Mouse (Mus musculus) megakaryocyte progenitor cell, adult 5-6 weeks (primary cell): ENCODE data around the gene Csgalnact2. TPM values are rescaled to one million over a fixed set of nuclear protein-coding genes. Genes with fewer than 3 reads are reported as not detected.
A peak's percentile ranks its signal among the peaks of the same experiment; 100 is the strongest.

Source experiments
- ATAC-seq: replicated peaks from 2 replicates; pipeline ENCODE4 v1.8.0; 2016; ENCODE audit warnings: mild to moderate bottlenecking, moderate TSS enrichment, inconsistent platforms; ENCODE audit not compliant: poor library complexity
- total RNA-seq, 2 experiments: library from RNA; stranded (forward) in 1 of 2; stranded (reverse) in 1 of 2; fragments of 157-497, 149-512 nt in 1 of 2; fragments of 200-1000 nt in 1 of 2; gene quantifications; 2 replicates each; pipeline versions ENCODE4 v1.2.3 to v1.2.4; 2015 to 2017

Csgalnact2 gene
- total RNA-seq, 2 experiments from 2014 or later, result 173 to 226 TPM

- peak; percentile 56 for ATAC-seq
These were observed 1.8 kb downstream of the Csgalnact2 start for GRCm38 (mm10) chr6:118137148-118137547.

DNA sequence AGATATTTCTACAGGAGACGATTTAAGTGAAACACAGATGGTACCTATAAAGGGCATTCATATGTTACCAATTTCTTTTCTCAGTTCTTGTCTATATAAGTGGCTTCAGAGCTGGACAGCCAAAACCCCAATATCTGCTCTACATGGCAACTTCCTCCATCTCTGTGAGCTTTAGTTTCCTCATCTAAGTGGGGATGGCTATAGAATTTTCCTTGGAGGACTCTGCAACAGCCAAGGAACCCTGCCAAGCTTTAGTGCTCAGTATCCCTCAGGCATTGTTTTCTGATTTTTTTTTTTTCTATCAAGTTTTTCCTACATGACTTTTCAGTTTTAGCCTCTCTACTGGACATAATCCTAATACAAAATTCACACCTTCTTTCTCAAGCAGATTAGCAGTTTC lies 4.5 kb downstream of the Csgalnact2 start:
- ATAC-seq, result no peak

DNA sequence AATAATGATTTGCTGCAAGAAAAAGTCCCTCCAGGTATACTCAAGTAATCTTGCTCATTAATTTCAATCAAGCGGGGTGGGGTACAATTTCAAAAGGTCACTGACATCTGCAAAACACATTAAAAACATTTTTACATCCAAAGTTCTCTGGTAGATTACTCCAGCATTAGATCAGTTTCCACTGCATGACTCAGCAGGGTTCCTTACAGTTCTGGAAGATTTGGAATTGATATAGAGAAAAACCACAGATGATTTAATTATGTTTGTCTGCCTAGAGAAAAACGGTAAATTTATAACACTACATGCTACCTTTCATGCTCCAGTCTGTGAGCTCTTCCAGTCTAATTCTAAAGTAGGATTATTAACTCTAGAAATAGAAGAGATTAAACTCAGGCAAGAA lies 8.9 kb downstream of the Csgalnact2 start:
- ATAC-seq, result no peak

DNA sequence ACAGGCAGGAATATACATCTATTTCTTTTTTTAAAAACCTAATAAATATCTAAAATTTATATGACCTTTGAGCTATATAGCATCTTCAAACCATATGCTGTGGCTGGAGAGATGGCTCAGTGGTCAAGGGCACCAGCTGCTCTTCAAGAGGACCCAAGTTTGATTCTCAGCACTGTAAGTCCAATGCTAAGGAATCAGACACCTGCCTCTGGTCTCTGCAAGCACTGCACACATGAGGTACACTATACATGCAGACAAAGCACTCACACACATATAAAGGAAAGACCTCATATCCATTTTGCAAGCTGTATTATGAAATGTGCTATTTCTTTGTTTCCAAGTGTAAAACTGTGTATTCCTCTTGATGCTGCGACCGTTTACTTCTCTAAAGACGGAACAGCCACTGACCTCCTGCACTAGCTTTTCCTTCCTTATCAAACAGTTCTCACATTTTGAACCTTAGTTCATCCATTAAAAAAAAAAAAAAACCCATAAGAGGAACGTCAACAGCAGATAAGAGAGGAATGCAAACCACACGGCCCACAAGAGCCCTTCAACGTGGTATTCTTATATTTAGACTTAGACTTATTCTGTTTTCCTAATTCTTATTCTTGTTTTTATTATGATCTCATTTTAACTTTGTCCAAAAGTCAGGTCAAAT lies 11.0 kb downstream of the Csgalnact2 start:
- ATAC-seq, result peak; percentile 80

- ATAC-seq, result peak; percentile 61
These were observed 11.7 kb downstream of the Csgalnact2 start for GRCm38 (mm10) chr6:118127198-118127597.

GRCm38 (mm10) chr6:118126577-118126976 lies 12.4 kb downstream of the Csgalnact2 start:
- ATAC-seq, result no peak

GRCm38 (mm10) chr6:118122767-118123166 lies 16.2 kb downstream of the Csgalnact2 start:
- ATAC-seq, result no peak

GRCm38 (mm10) chr6:118111810-118112209 lies 27.1 kb downstream of the Csgalnact2 start:
- ATAC-seq, result peak; percentile 64

- peak; percentile 89 for ATAC-seq
These were observed 39.6 kb downstream of the Csgalnact2 start for GRCm38 (mm10) chr6:118099311-118099802.

DNA sequence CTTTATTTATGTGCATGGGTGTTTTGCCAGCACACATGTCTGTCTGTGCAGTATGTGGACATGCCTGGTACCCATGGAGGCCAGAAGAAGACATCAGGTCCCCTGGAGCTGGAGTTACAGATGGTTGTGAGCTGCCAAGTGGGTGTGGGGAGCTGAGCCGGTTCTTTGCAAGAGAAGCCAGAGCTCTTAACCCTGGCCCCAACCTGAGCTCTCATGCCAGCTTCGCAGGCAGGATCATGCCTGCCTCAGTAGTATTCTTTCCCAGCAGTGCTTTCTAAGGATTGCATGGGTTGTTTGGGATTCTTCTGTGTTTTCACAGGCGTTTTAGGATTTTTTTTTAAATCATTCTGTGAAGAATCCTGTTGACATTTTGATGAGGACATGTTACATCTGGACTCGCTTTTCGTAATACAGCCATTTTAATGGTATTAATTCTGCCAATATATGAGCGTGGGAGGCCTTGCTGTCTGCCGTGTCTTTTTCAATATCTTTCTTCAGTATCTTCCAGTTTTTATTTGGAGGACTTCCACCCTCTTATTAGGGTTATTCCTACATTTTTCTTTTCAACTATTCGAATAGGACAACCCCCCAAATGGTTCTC lies 41.1 kb downstream of the Csgalnact2 start:
- ATAC-seq, result no peak

DNA sequence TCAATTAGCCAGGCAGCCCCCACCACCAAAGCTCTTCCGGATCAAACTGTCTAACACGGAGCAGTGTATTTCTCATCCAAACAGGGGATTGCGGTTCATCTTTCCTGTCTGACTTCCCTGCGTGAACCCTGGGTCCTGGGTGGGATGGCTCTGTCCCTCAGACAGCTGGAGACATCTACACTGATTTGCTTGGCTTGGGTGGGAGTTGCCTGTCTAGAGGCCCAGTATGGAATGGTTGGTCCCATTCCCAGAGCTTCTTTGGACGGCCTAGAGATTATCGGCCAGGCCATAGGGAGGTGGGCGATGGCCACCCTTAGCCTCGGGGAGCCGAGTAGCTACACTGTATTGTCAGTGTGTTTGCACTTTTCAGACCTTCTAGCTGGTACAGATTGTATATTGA lies 48.1 kb downstream of the Csgalnact2 start:
- ATAC-seq, result no peak

- ATAC-seq, result no peak
These were observed 50.0 kb downstream of the Csgalnact2 start for GRCm38 (mm10) chr6:118088750-118089440.

DNA sequence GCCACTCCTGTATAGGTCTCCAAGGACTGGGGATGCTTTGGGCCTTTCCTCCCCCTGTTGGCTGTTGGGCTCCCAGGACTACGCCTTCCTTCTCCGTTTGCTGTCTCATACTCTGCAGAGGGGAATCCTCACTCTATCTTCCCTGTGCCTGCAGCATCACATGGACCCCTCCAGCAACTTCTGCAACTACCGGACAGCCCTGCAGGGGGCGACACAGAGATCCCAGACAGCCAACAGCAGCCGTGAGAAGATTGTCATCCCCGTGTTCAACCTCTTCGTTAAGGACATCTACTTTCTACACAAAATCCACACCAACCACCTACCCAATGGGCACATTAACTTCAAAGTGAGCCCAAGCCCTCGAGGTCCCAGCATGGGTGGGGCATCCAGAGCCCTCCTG lies 51.0 kb downstream of the Csgalnact2 start:
- peak; percentile 78 for ATAC-seq

DNA sequence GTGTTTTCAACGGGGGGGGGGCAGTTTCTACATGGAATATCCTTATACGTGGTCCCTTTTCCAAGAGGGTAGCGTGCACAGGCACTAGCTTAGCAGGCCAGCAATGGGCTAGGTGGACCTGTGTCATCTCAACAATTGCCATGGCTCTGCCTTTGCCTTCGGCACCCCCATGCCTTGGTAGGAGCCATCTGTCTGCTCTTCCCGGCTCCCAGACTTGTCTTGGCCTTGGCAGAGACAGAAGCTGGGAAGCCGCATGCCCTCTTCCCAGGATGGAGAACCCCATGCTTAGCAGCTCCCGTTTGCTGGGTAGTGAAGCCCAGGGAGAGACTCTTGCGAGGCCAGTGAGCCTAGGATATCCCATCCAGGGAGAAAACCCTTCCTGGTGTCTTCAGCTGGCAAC lies 54.3 kb downstream of the Csgalnact2 start:
- no peak for ATAC-seq

DNA sequence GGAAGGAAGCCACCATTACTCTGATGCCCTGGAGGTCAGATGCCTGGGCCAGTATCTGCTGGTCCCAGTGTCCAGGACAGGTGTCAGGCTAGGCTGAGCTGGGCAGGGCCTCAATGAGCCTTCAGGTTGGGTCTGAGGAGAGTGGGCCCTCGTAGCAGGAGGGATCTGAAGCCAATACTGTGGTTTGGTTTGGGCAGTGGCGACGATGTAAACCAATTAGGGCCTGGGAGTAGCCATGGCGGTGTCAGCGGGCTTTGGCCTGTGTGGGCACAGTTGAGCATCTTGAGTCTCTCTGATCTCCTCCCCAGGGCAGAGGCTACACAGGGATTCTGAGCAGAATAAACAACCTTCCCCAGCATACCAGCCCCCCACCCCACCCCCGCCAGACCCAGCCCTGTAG lies 55.3 kb downstream of the Csgalnact2 start:
- ATAC-seq, result no peak

GRCm38 (mm10) chr6:118082384-118082783 lies 56.6 kb downstream of the Csgalnact2 start:
- no peak for ATAC-seq

GRCm38 (mm10) chr6:118080711-118081110 lies 58.2 kb downstream of the Csgalnact2 start:
- no peak for ATAC-seq

GRCm38 (mm10) chr6:118079762-118080465 lies 59.0 kb downstream of the Csgalnact2 start:
- ATAC-seq, result no peak

GRCm38 (mm10) chr6:118079292-118079691 lies 59.6 kb downstream of the Csgalnact2 start:
- no peak for ATAC-seq

- ATAC-seq, result no peak
These were observed 60.2 kb downstream of the Csgalnact2 start for GRCm38 (mm10) chr6:118078751-118079150.

DNA sequence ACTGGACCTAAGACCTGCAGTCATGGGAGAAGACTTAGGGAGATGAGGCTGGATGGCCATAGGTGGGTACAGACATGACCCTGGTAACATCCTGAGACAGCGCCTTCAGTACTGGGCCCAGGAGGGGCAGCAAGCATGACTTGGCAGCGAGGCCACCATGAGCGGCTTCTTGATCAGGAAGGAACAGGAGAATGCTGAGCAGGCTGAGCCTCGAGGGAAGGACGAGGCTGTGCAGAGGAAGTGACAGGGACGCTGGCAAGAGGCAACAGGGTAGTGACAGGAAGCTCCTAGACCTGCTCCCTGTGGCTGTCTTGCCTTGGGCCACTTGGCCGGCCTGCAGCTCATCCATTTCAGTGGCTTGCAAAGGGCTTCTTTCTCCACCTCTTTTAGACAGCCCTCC lies 61.5 kb downstream of the Csgalnact2 start:
- peak; percentile 60 for ATAC-seq
